Mouse (Mus musculus) liver, embryonic 11.5 days (tissue): ENCODE data around the gene Naa16. TPM values are rescaled to one million over a fixed set of nuclear protein-coding genes. Genes with fewer than 3 reads are reported as not detected.

Experiments
- ATAC-seq: fragments of 200-750 bp; cut with Nextera tagmentation; replicated peaks from 2 replicates; pipeline ENCODE4 v1.8.0; 2017; ENCODE audit warnings: moderate number of reproducible peaks, mild to moderate bottlenecking, moderate TSS enrichment, moderate library complexity; ENCODE audit not compliant: low FRiP score
- DNase-seq: peaks from one replicate; pipeline ENCODE4 v3.0.0-alpha.2; 2017; ENCODE audit warnings: low spot score
- H3K27ac ChIP-seq: fragments of 300-500 bp; sonication (generic); 2 replicates; pipeline ENCODE4 v1.5.1; 2014; ENCODE audit warnings: mild to moderate bottlenecking, low read depth, low read length, control low read depth
- H3K27me3 ChIP-seq: fragments of 300-500 bp; sonication (generic); replicated peaks from 2 replicates; pipeline ENCODE4 v1.6.1; 2014; ENCODE audit warnings: low read length, mixed read lengths; ENCODE audit not compliant: control insufficient read depth, insufficient read depth
- H3K36me3 ChIP-seq: fragments of 300-500 bp; sonication (generic); 2 replicates; pipeline ENCODE4 v1.6.1; 2014; ENCODE audit warnings: mild to moderate bottlenecking, low read length, moderate library complexity, mixed read lengths; ENCODE audit not compliant: control insufficient read depth, insufficient read depth
- H3K4me1 ChIP-seq: fragments of 300-500 bp; sonication (generic); replicated peaks from 2 replicates; pipeline ENCODE4 v1.6.1; 2014; ENCODE audit warnings: low read length, mixed read lengths; ENCODE audit not compliant: control insufficient read depth, insufficient read depth
- H3K4me2 ChIP-seq: fragments of 300-500 bp; sonication (generic); 2 replicates; pipeline ENCODE4 v1.6.1; 2014; ENCODE audit warnings: mild to moderate bottlenecking, control low read depth, moderate library complexity
- H3K4me3 ChIP-seq: fragments of 300-500 bp; sonication (generic); 2 replicates; pipeline ENCODE4 v1.5.1; 2014; ENCODE audit warnings: low read depth, low read length, control low read depth
- H3K9ac ChIP-seq: fragments of 300-500 bp; sonication (generic); 2 replicates; pipeline ENCODE4 v1.6.1; 2014; ENCODE audit warnings: low read depth, low read length, control low read depth
- H3K9me3 ChIP-seq: fragments of 300-500 bp; sonication (generic); 2 replicates; pipeline ENCODE4 v1.6.1; 2016; ENCODE audit warnings: low read length, inconsistent platforms, mixed read lengths; ENCODE audit not compliant: control insufficient read depth
- WGBS: fragments of 180-500 bp; shearing (Covaris S2); extraction: QIAGEN DNeasy Blood & Tissue Kit; methylation state at CpG from one replicate; pipeline ENCODE4 v1.1.7; 2014; 5-methylcytosine and 5-hydroxymethylcytosine counted together
- polyA plus RNA-seq: library from polyadenylated mRNA; unstranded; fragments of >200 nt; fragmentation: Nextera tagmentation; extraction: Ambion mirVana; gene quantifications from 2 replicates; pipeline ENCODE4 v1.2.1, GENCODE M21; 2014

Gene Naa16
- polyA plus RNA-seq, 1 experiment from 2014 or later: 59.8 TPM

- Histone ChIP-seq H3K27ac (peak overlapping the region; percentile 57), H3K36me3 (no peaks in the 10 kb centered on the region), H3K9ac (peak overlapping the region; percentile 31), H3K9me3 (no peaks in the 10 kb centered on the region), H3K27me3 (0 out of 2 replicates have a peak, but pooled peaks cover 2% of the 10 kb centered on the region), H3K4me1 (peaks cover 64% of the 10 kb centered on the region), H3K4me2 (peak overlapping the region; percentile 85), H3K4me3 (peak overlapping the region; percentile 70)
- DNase-seq (no peak), ATAC-seq (no peak)
- 51% methylated on average over 7 of the region's 7 CpGs for WGBS
Measured at GRCm38 (mm10) chr14:79298314-79298992, 92.1 kb downstream of the Naa16 start.

- peak overlapping the region; percentile 57 for H3K9ac ChIP-seq
- peak overlapping the region; percentile 85 for H3K4me2 ChIP-seq
- ATAC-seq (no peak), DNase-seq (no peak)
- H3K4me3 ChIP-seq: peak overlapping the region; percentile 35
- peaks cover 2% of the 10 kb centered on the region; the same call in 1 of the 2 replicates for H3K36me3 ChIP-seq
- 34% methylated on average over 5 of the region's 5 CpGs for WGBS
- H3K9me3 ChIP-seq: no peaks in the 10 kb centered on the region
- H3K4me1 ChIP-seq: peaks cover 64% of the 10 kb centered on the region
- peak overlapping the region; percentile 85 for H3K27ac ChIP-seq
- H3K27me3 ChIP-seq: 0 out of 2 replicates have a peak, but pooled peaks cover 2% of the 10 kb centered on the region
Measured at GRCm38 (mm10) chr14:79296836-79297235, 93.7 kb downstream of the Naa16 start.

- Histone ChIP-seq H3K27me3 (0 out of 2 replicates have a peak, but pooled peaks cover 2% of the 10 kb centered on the region), H3K4me2 (peak overlapping the region; percentile 85), H3K27ac (peak overlapping the region; percentile 63), H3K4me1 (peaks cover 66% of the 10 kb centered on the region), H3K4me3 (peak overlapping the region; percentile 16), H3K9ac (peak overlapping the region; percentile 38; the same call in 1 of the 2 replicates), H3K9me3 (no peaks in the 10 kb centered on the region), H3K36me3 (peaks cover 2% of the 10 kb centered on the region; the same call in 1 of the 2 replicates)
- ATAC-seq (peak; percentile 80), DNase-seq (no peak)
- WGBS: 45% methylated on average over 7 of the region's 7 CpGs
Measured at GRCm38 (mm10) chr14:79296201-79296600, 94.4 kb downstream of the Naa16 start.

- Histone ChIP-seq H3K4me3 (peak overlapping the region; percentile 16), H3K4me2 (peak overlapping the region; percentile 85), H3K27me3 (0 out of 2 replicates have a peak, but pooled peaks cover 2% of the 10 kb centered on the region), H3K27ac (peak overlapping the region; percentile 63), H3K4me1 (peaks cover 71% of the 10 kb centered on the region), H3K9me3 (no peaks in the 10 kb centered on the region), H3K9ac (peak overlapping the region; percentile 38; the same call in 1 of the 2 replicates), H3K36me3 (peaks cover 2% of the 10 kb centered on the region; the same call in 1 of the 2 replicates)
- no peak for DNase-seq
- peak; percentile 6; the same call in 1 of the 2 replicates for ATAC-seq
- 78% methylated on average over 9 of the region's 9 CpGs for WGBS
Measured at GRCm38 (mm10) chr14:79295579-79295978, 95.0 kb downstream of the Naa16 start.

- DNase-seq: no peak
- H3K4me2 ChIP-seq: peak overlapping the region; percentile 85
- 0 out of 2 replicates have a peak, but pooled peaks cover under 1% of the 10 kb centered on the region for H3K27me3 ChIP-seq
- peaks cover 2% of the 10 kb centered on the region for H3K36me3 ChIP-seq
- H3K9me3 ChIP-seq: no peaks in the 10 kb centered on the region
- H3K9ac ChIP-seq: no peak overlapping the region
- peak; percentile 83 for ATAC-seq
- peak overlapping the region; percentile 11; the same call in 1 of the 2 replicates for H3K4me3 ChIP-seq
- H3K27ac ChIP-seq: peak overlapping the region; percentile 63
- WGBS: 48% methylated on average over 5 of the region's 5 CpGs
- H3K4me1 ChIP-seq: peaks cover 73% of the 10 kb centered on the region
Measured at GRCm38 (mm10) chr14:79294950-79295349, 95.6 kb downstream of the Naa16 start.

GRCm38 (mm10) chr14:79294051-79294814 lies 96.3 kb downstream of the Naa16 start:
- ATAC-seq: peak; percentile 32

GRCm38 (mm10) chr14:79293119-79293780 lies 97.3 kb downstream of the Naa16 start:
- no peak overlapping the region for H3K4me3 ChIP-seq
- H3K27me3 ChIP-seq: no peaks in the 10 kb centered on the region
- no peaks in the 10 kb centered on the region for H3K9me3 ChIP-seq
- no peak overlapping the region; the same call in 1 of the 2 replicates for H3K27ac ChIP-seq
- 62% methylated on average over 9 of the region's 16 CpGs for WGBS
- H3K9ac ChIP-seq: no peak overlapping the region
- H3K4me1 ChIP-seq: peaks cover 70% of the 10 kb centered on the region
- DNase-seq: no peak
- H3K4me2 ChIP-seq: peak overlapping the region; percentile 85
- peaks cover 4% of the 10 kb centered on the region for H3K36me3 ChIP-seq
- no peak for ATAC-seq

More at GRCm38 (mm10) chr14:79294051-79294814, 96.3 kb downstream of the Naa16 start:
- Histone ChIP-seq H3K4me1 (peaks cover 73% of the 10 kb centered on the region), H3K4me3 (no peak overlapping the region), H3K4me2 (peak overlapping the region; percentile 85), H3K27ac (peak overlapping the region; percentile 28; the same call in 1 of the 2 replicates), H3K9ac (no peak overlapping the region), H3K9me3 (no peaks in the 10 kb centered on the region), H3K27me3 (no peaks in the 10 kb centered on the region), H3K36me3 (peaks cover 2% of the 10 kb centered on the region)
- DNase-seq: no peak
- 65% methylated on average over 8 of the region's 8 CpGs for WGBS

- Histone ChIP-seq H3K9ac (no peak overlapping the region), H3K4me3 (no peak overlapping the region), H3K27ac (peak overlapping the region; percentile 15; the same call in 1 of the 2 replicates), H3K36me3 (peaks cover 4% of the 10 kb centered on the region), H3K4me1 (peaks cover 58% of the 10 kb centered on the region), H3K4me2 (no peak overlapping the region), H3K27me3 (no peaks in the 10 kb centered on the region), H3K9me3 (no peaks in the 10 kb centered on the region)
- WGBS: 88% methylated on average over 4 of the region's 4 CpGs
- DNase-seq: no peak
- no peak for ATAC-seq
Measured at GRCm38 (mm10) chr14:79291629-79292028, 98.9 kb downstream of the Naa16 start.
